Mouse (Mus musculus): Measurements from ENCODE around the gene Gxylt2. TPM values are rescaled to one million over a fixed set of nuclear protein-coding genes. Genes with fewer than 3 reads are reported as not detected.

Gxylt2 gene
- polyA plus RNA-seq, 1 experiment from 2014 or later = 0.93 TPM

- Histone ChIP-seq H3K27ac (ENCODE audit: low read depth, low read length) (no peak overlapping the region), H3K4me3 (ENCODE audit: low read depth, low read length) (no peak overlapping the region), H3K36me3 (ENCODE audit: control insufficient read depth, insufficient read depth, low read length) (no peaks in the 10 kb centered on the region), H3K27me3 (ENCODE audit: control insufficient read depth, insufficient read depth, low read length) (peaks cover 4% of the 10 kb centered on the region; the same call in 1 of the 2 replicates), H3K4me1 (ENCODE audit: control insufficient read depth, insufficient read depth, low read length) (no peaks in the 10 kb centered on the region; the same call in 1 of the 2 replicates), H3K9ac (ENCODE audit: low read depth, low read length) (no peak overlapping the region), H3K4me2 (no peak overlapping the region), H3K9me3 (replicated peaks; ENCODE audit: control insufficient read depth, low read length) (no peaks in the 10 kb centered on the region)
- WGBS (ENCODE audit: insufficient replicate concordance) = 72% methylated on average over 6 of the region's 6 CpGs
- ATAC-seq (replicated peaks; ENCODE audit: insufficient number of reproducible peaks, low FRiP score, low TSS enrichment) = no peak
These were observed 15.6 kb downstream of the Gxylt2 start for GRCm38 (mm10) chr6:100720098-100720501.

- H3K27ac ChIP-seq (ENCODE audit: low read depth, low read length) = no peak overlapping the region
- H3K4me3 ChIP-seq (ENCODE audit: low read depth, low read length) = no peak overlapping the region
- H3K36me3 ChIP-seq (ENCODE audit: control insufficient read depth, insufficient read depth, low read length) = no peaks in the 10 kb centered on the region
- H3K9me3 ChIP-seq (replicated peaks; ENCODE audit: control insufficient read depth, low read length) = no peaks in the 10 kb centered on the region
- 18% methylated on average over 17 of the region's 17 CpGs for WGBS (ENCODE audit: insufficient replicate concordance)
- H3K27me3 ChIP-seq (ENCODE audit: control insufficient read depth, insufficient read depth, low read length) = peaks cover 4% of the 10 kb centered on the region; the same call in 1 of the 2 replicates
- no peaks in the 10 kb centered on the region; the same call in 1 of the 2 replicates for H3K4me1 ChIP-seq (ENCODE audit: control insufficient read depth, insufficient read depth, low read length)
- no peak overlapping the region for H3K9ac ChIP-seq (ENCODE audit: low read depth, low read length)
- H3K4me2 ChIP-seq = peak overlapping the region; percentile 37
- ATAC-seq (replicated peaks; ENCODE audit: insufficient number of reproducible peaks, low FRiP score, low TSS enrichment) = no peak
These were observed 16.6 kb downstream of the Gxylt2 start for GRCm38 (mm10) chr6:100720882-100721721.

GRCm38 (mm10) chr6:100731996-100732375 is 27.5 kb downstream of the Gxylt2 start:
- Histone ChIP-seq H3K27ac (ENCODE audit: low read depth, low read length) (no peak overlapping the region), H3K9me3 (replicated peaks; ENCODE audit: control insufficient read depth, low read length) (no peaks in the 10 kb centered on the region), H3K4me1 (ENCODE audit: control insufficient read depth, insufficient read depth, low read length) (no peaks in the 10 kb centered on the region), H3K4me3 (ENCODE audit: low read depth, low read length) (no peak overlapping the region), H3K9ac (ENCODE audit: low read depth, low read length) (no peak overlapping the region), H3K4me2 (no peak overlapping the region), H3K27me3 (ENCODE audit: control insufficient read depth, insufficient read depth, low read length) (no peaks in the 10 kb centered on the region), H3K36me3 (ENCODE audit: control insufficient read depth, insufficient read depth, low read length) (no peaks in the 10 kb centered on the region)
- WGBS (ENCODE audit: insufficient replicate concordance) = 71% methylated on average over 9 of the region's 9 CpGs
- ATAC-seq (replicated peaks; ENCODE audit: insufficient number of reproducible peaks, low FRiP score, low TSS enrichment) = no peak

- ATAC-seq (replicated peaks; ENCODE audit: insufficient number of reproducible peaks, low FRiP score, low TSS enrichment) = no peak
These were observed 28.0 kb downstream of the Gxylt2 start for GRCm38 (mm10) chr6:100732376-100733021.

GRCm38 (mm10) chr6:100733218-100733617 is 28.7 kb downstream of the Gxylt2 start:
- H3K9me3 ChIP-seq (replicated peaks; ENCODE audit: control insufficient read depth, low read length) = no peaks in the 10 kb centered on the region
- no peak overlapping the region for H3K9ac ChIP-seq (ENCODE audit: low read depth, low read length)
- H3K36me3 ChIP-seq (ENCODE audit: control insufficient read depth, insufficient read depth, low read length) = no peaks in the 10 kb centered on the region
- no peak for ATAC-seq (replicated peaks; ENCODE audit: insufficient number of reproducible peaks, low FRiP score, low TSS enrichment)
- no peak overlapping the region for H3K27ac ChIP-seq (ENCODE audit: low read depth, low read length)
- H3K4me3 ChIP-seq (ENCODE audit: low read depth, low read length) = no peak overlapping the region
- WGBS (ENCODE audit: insufficient replicate concordance) = 86% methylated on average over 10 of the region's 10 CpGs
- no peaks in the 10 kb centered on the region for H3K27me3 ChIP-seq (ENCODE audit: control insufficient read depth, insufficient read depth, low read length)
- no peaks in the 10 kb centered on the region for H3K4me1 ChIP-seq (ENCODE audit: control insufficient read depth, insufficient read depth, low read length)
- H3K4me2 ChIP-seq = no peak overlapping the region

More at GRCm38 (mm10) chr6:100732376-100733021, 28.0 kb downstream of the Gxylt2 start:
- Histone ChIP-seq H3K4me3 (ENCODE audit: low read depth, low read length) (no peak overlapping the region), H3K9ac (ENCODE audit: low read depth, low read length) (no peak overlapping the region), H3K4me2 (no peak overlapping the region), H3K9me3 (replicated peaks; ENCODE audit: control insufficient read depth, low read length) (no peaks in the 10 kb centered on the region), H3K4me1 (ENCODE audit: control insufficient read depth, insufficient read depth, low read length) (no peaks in the 10 kb centered on the region), H3K27ac (ENCODE audit: low read depth, low read length) (no peak overlapping the region), H3K36me3 (ENCODE audit: control insufficient read depth, insufficient read depth, low read length) (no peaks in the 10 kb centered on the region), H3K27me3 (ENCODE audit: control insufficient read depth, insufficient read depth, low read length) (no peaks in the 10 kb centered on the region)
- WGBS (ENCODE audit: insufficient replicate concordance) = 62% methylated on average over 12 of the region's 12 CpGs

- 73% methylated on average over 6 of the region's 6 CpGs for WGBS (ENCODE audit: insufficient replicate concordance)
- no peak overlapping the region for H3K4me2 ChIP-seq
- no peaks in the 10 kb centered on the region for H3K4me1 ChIP-seq (ENCODE audit: control insufficient read depth, insufficient read depth, low read length)
- H3K36me3 ChIP-seq (ENCODE audit: control insufficient read depth, insufficient read depth, low read length) = no peaks in the 10 kb centered on the region
- H3K9me3 ChIP-seq (replicated peaks; ENCODE audit: control insufficient read depth, low read length) = no peaks in the 10 kb centered on the region
- H3K27me3 ChIP-seq (ENCODE audit: control insufficient read depth, insufficient read depth, low read length) = no peaks in the 10 kb centered on the region
- H3K9ac ChIP-seq (ENCODE audit: low read depth, low read length) = no peak overlapping the region
- no peak overlapping the region for H3K4me3 ChIP-seq (ENCODE audit: low read depth, low read length)
- ATAC-seq (replicated peaks; ENCODE audit: insufficient number of reproducible peaks, low FRiP score, low TSS enrichment) = no peak
- no peak overlapping the region for H3K27ac ChIP-seq (ENCODE audit: low read depth, low read length)
These were observed 29.8 kb downstream of the Gxylt2 start for GRCm38 (mm10) chr6:100734321-100734720.

- Histone ChIP-seq H3K4me2 (no peak overlapping the region), H3K27ac (ENCODE audit: low read depth, low read length) (no peak overlapping the region), H3K36me3 (ENCODE audit: control insufficient read depth, insufficient read depth, low read length) (no peaks in the 10 kb centered on the region), H3K4me1 (ENCODE audit: control insufficient read depth, insufficient read depth, low read length) (no peaks in the 10 kb centered on the region), H3K4me3 (ENCODE audit: low read depth, low read length) (no peak overlapping the region), H3K9ac (ENCODE audit: low read depth, low read length) (no peak overlapping the region), H3K9me3 (replicated peaks; ENCODE audit: control insufficient read depth, low read length) (no peaks in the 10 kb centered on the region), H3K27me3 (ENCODE audit: control insufficient read depth, insufficient read depth, low read length) (no peaks in the 10 kb centered on the region)
- 74% methylated on average over 4 of the region's 4 CpGs for WGBS (ENCODE audit: insufficient replicate concordance)
- ATAC-seq (replicated peaks; ENCODE audit: insufficient number of reproducible peaks, low FRiP score, low TSS enrichment) = no peak
These were observed 54.1 kb downstream of the Gxylt2 start for GRCm38 (mm10) chr6:100758431-100759208.

GRCm38 (mm10) chr6:100767756-100768155 is 63.2 kb downstream of the Gxylt2 start:
- H3K36me3 ChIP-seq (ENCODE audit: control insufficient read depth, insufficient read depth, low read length) = no peaks in the 10 kb centered on the region
- no peak overlapping the region for H3K9ac ChIP-seq (ENCODE audit: low read depth, low read length)
- no peaks in the 10 kb centered on the region for H3K4me1 ChIP-seq (ENCODE audit: control insufficient read depth, insufficient read depth, low read length)
- no peak overlapping the region for H3K4me2 ChIP-seq
- no peak overlapping the region for H3K4me3 ChIP-seq (ENCODE audit: low read depth, low read length)
- no peaks in the 10 kb centered on the region for H3K9me3 ChIP-seq (replicated peaks; ENCODE audit: control insufficient read depth, low read length)
- ATAC-seq (replicated peaks; ENCODE audit: insufficient number of reproducible peaks, low FRiP score, low TSS enrichment) = no peak
- H3K27me3 ChIP-seq (ENCODE audit: control insufficient read depth, insufficient read depth, low read length) = no peaks in the 10 kb centered on the region
- WGBS (ENCODE audit: insufficient replicate concordance) = 78% methylated on average over 4 of the region's 4 CpGs
- H3K27ac ChIP-seq (ENCODE audit: low read depth, low read length) = no peak overlapping the region

All from heart, embryonic 11.5 days (tissue).